Mouse (Mus musculus) lung, adult 2 months (tissue): ENCODE data around the gene Six1.

Experiments used
- CTCF ChIP-seq: fragments of 200-500 bp; IDR thresholded peaks from 2 replicates; pipeline ENCODE4 v1.5.1; 2011; ENCODE audit warnings: mild to moderate bottlenecking, low read length, control low read depth; ENCODE audit not compliant: insufficient read depth
- POLR2A ChIP-seq: fragments of 200-500 bp; IDR thresholded peaks from 2 replicates; pipeline ENCODE4 v1.6.1; 2011; ENCODE audit warnings: low read depth, mild to moderate bottlenecking, control low read depth, low read length, borderline replicate concordance; ENCODE audit errors: extremely low read depth

GRCm38 (mm10) chr12:72998105-72999001 lies 55.3 kb downstream of the Six1 start:
- TF ChIP-seq CTCF (no peak), POLR2A (no peak)
